Mouse (Mus musculus) ES-E14 (cell line): ENCODE measurements around the gene Fer1l4. TPM values are rescaled to one million over a fixed set of nuclear protein-coding genes. Genes with fewer than 3 reads are reported as not detected.

ENCODE experiments used
- DNase-seq: peaks from one replicate; pipeline ENCODE4 v3.0.0-alpha.2; 2013; ENCODE audit warnings: low read depth, low spot score
- H3K27ac ChIP-seq: 2 replicates; pipeline ENCODE4 v1.5.1; 2012; ENCODE audit warnings: low read depth, mild to moderate bottlenecking, low read length, moderate library complexity, mixed read lengths; ENCODE audit not compliant: poor library complexity, insufficient read depth, severe bottlenecking
- H3K36me3 ChIP-seq: 2 replicates; pipeline ENCODE4 v1.6.1; 2012; ENCODE audit warnings: mild to moderate bottlenecking, low read length, moderate library complexity, mixed read lengths; ENCODE audit not compliant: control insufficient read depth, poor library complexity, insufficient read depth, severe bottlenecking
- H3K4me1 ChIP-seq, 2 experiments: fragments of 150-350 bp in 1 of 2; sonication (generic) in 1 of 2; 2 replicates each; pipeline ENCODE4 v1.6.1; 2012; ENCODE audit warnings: low read length in 2 of 2, mild to moderate bottlenecking in 1 of 2, mixed read lengths in 1 of 2; ENCODE audit not compliant: control insufficient read depth in 2 of 2, insufficient read depth in 2 of 2, poor library complexity in 1 of 2
- H3K4me3 ChIP-seq, 2 experiments: fragments of 150-350 bp in 1 of 2; sonication (generic) in 1 of 2; 2 replicates each; pipeline ENCODE4 v1.5.1; 2012; ENCODE audit warnings: low read length in 2 of 2, low read depth in 1 of 2, mild to moderate bottlenecking in 1 of 2, mixed read lengths in 1 of 2; ENCODE audit not compliant: insufficient read depth in 1 of 2, poor library complexity in 1 of 2, severe bottlenecking in 1 of 2
- H3K9ac ChIP-seq: 2 replicates; pipeline ENCODE4 v1.6.1; 2012; ENCODE audit warnings: low read depth, mild to moderate bottlenecking, low read length, mixed read lengths; ENCODE audit not compliant: poor library complexity, insufficient read depth, severe bottlenecking
- H3K9me3 ChIP-seq: fragments of 150-350 bp; sonication (generic); 2 replicates; pipeline ENCODE4 v1.6.1; 2012; ENCODE audit warnings: low read depth, mild to moderate bottlenecking, low read length; ENCODE audit not compliant: control insufficient read depth, insufficient read depth
- CHD2 ChIP-seq: IDR thresholded peaks from 2 replicates; pipeline ENCODE4 v1.6.1; 2014; ENCODE audit warnings: mild to moderate bottlenecking, low read depth, low read length, inconsistent platforms
- HCFC1 ChIP-seq: IDR thresholded peaks from 2 replicates; pipeline ENCODE4 v1.6.1; 2012; ENCODE audit warnings: low read length, inconsistent platforms, borderline replicate concordance; ENCODE audit not compliant: insufficient read depth
- MAFK ChIP-seq: IDR thresholded peaks from 2 replicates; pipeline ENCODE4 v1.6.1; 2014; ENCODE audit warnings: mild to moderate bottlenecking, low read depth, low read length, inconsistent platforms; ENCODE audit not compliant: insufficient read depth
- ZC3H11A ChIP-seq: IDR thresholded peaks from 2 replicates; pipeline ENCODE4 v1.6.1; 2012; ENCODE audit warnings: low read depth, mild to moderate bottlenecking, inconsistent platforms, low read length, borderline replicate concordance
- ZNF384 ChIP-seq: IDR thresholded peaks from 2 replicates; pipeline ENCODE4 v1.6.1; 2012; ENCODE audit warnings: low read depth, low read length, inconsistent platforms
- in situ Hi-C, 2 experiments: fragments of 600-800 bp; cut with MboI; formaldehyde crosslinking; loops; one replicate each; pipeline ENCODE4 v1.15.1; 2025; ENCODE audit warnings: low sequenced_read_pairs in 2 of 2, inconsistent platforms in 1 of 2; ENCODE audit not compliant: unreplicated experiment in 2 of 2
- total RNA-seq: library from RNA; depleted of rRNA; stranded (reverse); fragments of 300-350 nt; gene quantifications from 2 replicates; pipeline ENCODE4 v1.2.3, GENCODE M21; 2012

Gene Fer1l4
- total RNA-seq, 1 experiment, result 0.22 TPM

- Histone ChIP-seq H3K27ac (no peak overlapping the region), H3K4me1 (peaks cover 4 to 8% of the 10 kb centered on the region in 2 experiments; a peak in 3 of 4 replicates), H3K9ac (no peak overlapping the region), H3K4me3 (no peak overlapping the region), H3K9me3 (no peaks in the 10 kb centered on the region), H3K36me3 (peaks cover 20% of the 10 kb centered on the region; the same call in 1 of the 2 replicates)
- in situ Hi-C loops, result no loop called here
- no peak for DNase-seq
- TF ChIP-seq ZC3H11A (no peak), HCFC1 (no peak), CHD2 (no peak), MAFK (no peak), ZNF384 (no peak)
Measured at GRCm38 (mm10) chr2:156080391-156080790, 27.6 kb upstream of the Fer1l4 start.

- no peak for TF ChIP-seq MAFK
- TF ChIP-seq ZNF384, result no peak
- no peak for TF ChIP-seq CHD2
- no peak for TF ChIP-seq HCFC1
- TF ChIP-seq ZC3H11A, result no peak
- H3K36me3 ChIP-seq, result peaks cover 20% of the 10 kb centered on the region; the same call in 1 of the 2 replicates
Measured at GRCm38 (mm10) chr2:156079674-156080073, 26.9 kb upstream of the Fer1l4 start.

DNA sequence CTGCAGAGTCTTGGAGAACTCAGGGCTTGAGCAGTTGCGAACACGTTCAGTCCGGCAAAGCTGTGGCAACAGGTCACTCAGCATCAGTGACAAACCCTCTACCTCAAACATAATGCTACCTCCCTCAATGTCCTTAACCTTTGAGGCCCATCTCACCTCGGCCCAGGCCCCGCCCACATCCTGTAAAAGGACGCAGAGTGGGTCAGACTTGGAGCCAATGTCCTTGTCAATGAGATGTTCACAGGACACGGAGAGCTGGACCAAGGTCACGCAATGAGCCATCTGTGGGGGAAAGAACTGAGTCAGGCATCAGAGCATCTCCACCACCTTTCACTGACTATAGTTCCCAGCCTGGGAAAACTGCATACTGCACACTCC, 26.4 kb upstream of the Fer1l4 start:
- no peak for DNase-seq
- Histone ChIP-seq H3K4me1 (peaks cover 4 to 8% of the 10 kb centered on the region in 2 experiments; a peak in 3 of 4 replicates), H3K9ac (no peak overlapping the region), H3K9me3 (no peaks in the 10 kb centered on the region), H3K36me3 (peaks cover 20% of the 10 kb centered on the region; the same call in 1 of the 2 replicates), H3K4me3 (no peak overlapping the region), H3K27ac (no peak overlapping the region)
- TF ChIP-seq ZC3H11A, result no peak
- TF ChIP-seq HCFC1, result no peak
- no peak for TF ChIP-seq CHD2
- TF ChIP-seq MAFK, result no peak
- TF ChIP-seq ZNF384, result no peak
- in situ Hi-C loops, result no loop called here

More at GRCm38 (mm10) chr2:156079674-156080073, 26.9 kb upstream of the Fer1l4 start:
- peaks cover 4 to 8% of the 10 kb centered on the region in 2 experiments; a peak in 3 of 4 replicates for H3K4me1 ChIP-seq
- no peak for DNase-seq
- H3K4me3 ChIP-seq, result no peak overlapping the region
- no peak overlapping the region for H3K9ac ChIP-seq
- H3K9me3 ChIP-seq, result no peaks in the 10 kb centered on the region
- in situ Hi-C loops, result no loop called here
- H3K27ac ChIP-seq, result no peak overlapping the region

- no peak overlapping the region for H3K4me3 ChIP-seq
- in situ Hi-C loops, result no loop called here
- no peaks in the 10 kb centered on the region for H3K9me3 ChIP-seq
- peaks cover 4 to 11% of the 10 kb centered on the region in 2 experiments; a peak in 3 of 4 replicates for H3K4me1 ChIP-seq
- no peak overlapping the region for H3K27ac ChIP-seq
- TF ChIP-seq MAFK (no peak), HCFC1 (no peak), ZC3H11A (no peak), CHD2 (no peak)
- DNase-seq, result no peak
- peaks cover 26% of the 10 kb centered on the region; the same call in 1 of the 2 replicates for H3K36me3 ChIP-seq
- H3K9ac ChIP-seq, result no peak overlapping the region
Measured at GRCm38 (mm10) chr2:156078421-156079182, 25.9 kb upstream of the Fer1l4 start.
